Mouse (Mus musculus): Measurements from ENCODE around the gene Arhgef7.

DNA sequence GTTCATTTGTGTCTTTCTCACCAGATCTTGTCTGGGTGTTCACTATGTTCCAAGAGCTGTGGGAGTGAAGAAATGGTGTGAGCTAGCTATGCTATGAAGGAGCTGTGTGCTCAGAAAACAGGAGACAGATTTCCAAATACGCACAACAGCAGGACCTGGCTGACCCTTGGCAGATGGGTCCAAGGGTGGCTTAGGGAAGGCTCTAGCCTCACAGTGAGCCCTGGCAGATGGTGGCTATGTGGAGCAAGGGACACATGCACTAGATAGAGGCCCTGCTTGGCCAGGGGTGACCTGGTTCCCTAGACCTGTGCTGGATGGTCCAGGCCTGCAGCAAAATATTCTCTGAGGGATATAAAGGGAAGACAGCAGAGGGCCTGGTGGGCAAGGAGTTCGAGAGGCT, 13.3 kb downstream of the Arhgef7 start:
- TF ChIP-seq EP300 (IDR thresholded peaks at IDR 0.05) (no peak), CTCF (IDR thresholded peaks at IDR 0.05) (no peak)
